Mouse (Mus musculus) CH12.LX (cell line): ENCODE measurements around the gene Slc17a5. TPM values are rescaled to one million over a fixed set of nuclear protein-coding genes. Genes with fewer than 3 reads are reported as not detected.

Experiments
- DNase-seq: peaks from one replicate; pipeline ENCODE4 v3.0.0-alpha.2; 2013; ENCODE audit errors: extremely low read depth
- H3K27ac ChIP-seq: 2 replicates; pipeline ENCODE4 v1.5.1; 2012; ENCODE audit warnings: low read depth, mild to moderate bottlenecking, control low read depth, moderate library complexity; ENCODE audit not compliant: insufficient read depth
- H3K27me3 ChIP-seq: replicated peaks from 2 replicates; pipeline ENCODE3; 2012; ENCODE audit warnings: inconsistent platforms
- H3K36me3 ChIP-seq, 2 experiments: replicated peaks in 1 of 2; 2 replicates each; pipeline versions ENCODE3 to v1.6.1; 2012; ENCODE audit warnings: inconsistent platforms in 1 of 2, low read length in 1 of 2, mild to moderate bottlenecking in 1 of 2, mixed read lengths in 1 of 2, moderate library complexity in 1 of 2; ENCODE audit not compliant: control insufficient read depth in 1 of 2, insufficient read depth in 1 of 2
- H3K4me1 ChIP-seq, 2 experiments: 2 replicates each; pipeline ENCODE4 v1.6.1; 2012; ENCODE audit warnings: inconsistent platforms in 1 of 2, moderate library complexity in 1 of 2; ENCODE audit not compliant: insufficient read depth in 2 of 2, control insufficient read depth in 1 of 2
- H3K4me2 ChIP-seq: 2 replicates; pipeline ENCODE4 v1.6.1; 2012; ENCODE audit warnings: low read depth, mild to moderate bottlenecking, control low read depth; ENCODE audit not compliant: poor library complexity, insufficient read depth, severe bottlenecking
- H3K4me3 ChIP-seq, 3 experiments: fragments of 150-350 bp in 1 of 3; sonication (generic) in 1 of 3; replicated peaks in 1 of 3; 2 replicates each; pipeline versions ENCODE3 to v1.5.1; 2011 to 2012; ENCODE audit warnings: low read depth in 2 of 3, low read length in 2 of 3, mild to moderate bottlenecking in 2 of 3, moderate library complexity in 2 of 3, control low read depth in 1 of 3, improper control_type of control experiment in 1 of 3, inconsistent platforms in 1 of 3, mixed read lengths in 1 of 3; ENCODE audit not compliant: poor library complexity in 1 of 3
- H3K79me2 ChIP-seq: replicated peaks from 2 replicates; pipeline ENCODE4 v1.6.1; 2012; ENCODE audit warnings: mild to moderate bottlenecking, moderate library complexity; ENCODE audit not compliant: control insufficient read depth, poor library complexity, insufficient read depth, severe bottlenecking; ENCODE audit errors: extremely low read depth
- H3K9ac ChIP-seq: 2 replicates; pipeline ENCODE4 v1.6.1; 2012; ENCODE audit warnings: low read depth, mild to moderate bottlenecking, control low read depth, moderate library complexity; ENCODE audit not compliant: insufficient read depth
- H3K9me3 ChIP-seq: replicated peaks from 2 replicates; pipeline ENCODE3; 2012; ENCODE audit warnings: low read length, inconsistent platforms, mixed read lengths
- BHLHE40 ChIP-seq: IDR thresholded peaks from 2 replicates; pipeline ENCODE4 v1.6.1; 2011; ENCODE audit warnings: mild to moderate bottlenecking, low read depth, low read length, improper control_type of control experiment
- CHD2 ChIP-seq: IDR thresholded peaks from 2 replicates; pipeline ENCODE4 v1.6.1; 2011; ENCODE audit warnings: low read length, improper control_type of control experiment
- CTCF ChIP-seq, 2 experiments: IDR thresholded peaks in 1 of 2; conservative IDR thresholded peaks in 1 of 2; 2 replicates each; pipeline ENCODE4 v1.5.1; 2011 to 2012; ENCODE audit warnings: low read depth in 2 of 2, low read length in 2 of 2, improper control_type of control experiment in 1 of 2, inconsistent platforms in 1 of 2, mild to moderate bottlenecking in 1 of 2, moderate library complexity in 1 of 2
- E2F4 ChIP-seq: IDR thresholded peaks from 2 replicates; pipeline ENCODE4 v1.6.1; 2011; ENCODE audit warnings: low read depth, low read length, improper control_type of control experiment; ENCODE audit not compliant: insufficient replicate concordance
- ELF1 ChIP-seq: IDR thresholded peaks from 2 replicates; pipeline ENCODE4 v1.6.1; 2014; ENCODE audit warnings: low read depth, mild to moderate bottlenecking, inconsistent platforms, low read length, improper control_type of control experiment
- EP300 ChIP-seq: IDR thresholded peaks from 2 replicates; pipeline ENCODE4 v1.6.1; 2011; ENCODE audit warnings: low read length, improper control_type of control experiment
- ETS1 ChIP-seq: conservative IDR thresholded peaks from 2 replicates; pipeline ENCODE4 v1.6.1; 2012; ENCODE audit warnings: low read depth, mild to moderate bottlenecking, inconsistent platforms, low read length, improper control_type of control experiment, moderate library complexity
- GABPA ChIP-seq: IDR thresholded peaks from 2 replicates; pipeline ENCODE4 v1.6.1; 2012; ENCODE audit warnings: low read depth, low read length, improper control_type of control experiment, inconsistent platforms; ENCODE audit not compliant: insufficient replicate concordance
- JUN ChIP-seq: IDR thresholded peaks from 2 replicates; pipeline ENCODE4 v1.6.1; 2011; ENCODE audit warnings: low read depth, mild to moderate bottlenecking, low read length, improper control_type of control experiment, moderate library complexity; ENCODE audit not compliant: insufficient read depth
- JUND ChIP-seq: conservative IDR thresholded peaks from 2 replicates; pipeline ENCODE4 v1.6.1; 2011; ENCODE audit warnings: low read depth, low read length, improper control_type of control experiment
- KAT2A ChIP-seq: IDR thresholded peaks from 2 replicates; pipeline ENCODE4 v1.6.1; 2012; ENCODE audit warnings: low read length, improper control_type of control experiment, inconsistent platforms; ENCODE audit not compliant: insufficient replicate concordance
- MAFK ChIP-seq: IDR thresholded peaks from 2 replicates; pipeline ENCODE4 v1.6.1; 2011; ENCODE audit warnings: low read length, improper control_type of control experiment; ENCODE audit not compliant: insufficient replicate concordance
- MAX ChIP-seq: IDR thresholded peaks from 2 replicates; pipeline ENCODE4 v1.6.1; 2011; ENCODE audit warnings: low read length, improper control_type of control experiment
- MAZ ChIP-seq: IDR thresholded peaks from 2 replicates; pipeline ENCODE4 v1.6.1; 2012; ENCODE audit warnings: low read depth, mild to moderate bottlenecking, inconsistent platforms, low read length, improper control_type of control experiment, moderate library complexity
- MXI1 ChIP-seq: IDR thresholded peaks from 2 replicates; pipeline ENCODE4 v1.6.1; 2011; ENCODE audit warnings: mild to moderate bottlenecking, low read depth, low read length, improper control_type of control experiment
- MYC ChIP-seq: IDR thresholded peaks from 2 replicates; pipeline ENCODE4 v1.6.1; 2011; ENCODE audit warnings: low read depth, mild to moderate bottlenecking, improper control_type of control experiment, low read length
- NELFE ChIP-seq: IDR thresholded peaks from 2 replicates; pipeline ENCODE4 v1.6.1; 2011; ENCODE audit warnings: low read depth, low read length, improper control_type of control experiment
- PAX5 ChIP-seq: IDR thresholded peaks from 2 replicates; pipeline ENCODE4 v1.6.1; 2012; ENCODE audit warnings: low read length, inconsistent platforms, mixed read lengths
- POLR2A ChIP-seq: IDR thresholded peaks from 2 replicates; pipeline ENCODE4 v1.6.1; 2011; ENCODE audit warnings: low read depth, mild to moderate bottlenecking, improper control_type of control experiment, low read length
- POLR2AphosphoS2 ChIP-seq: IDR thresholded peaks from 2 replicates; pipeline ENCODE4 v1.6.1; 2011; ENCODE audit warnings: low read depth, low read length, improper control_type of control experiment
- RAD21 ChIP-seq: IDR thresholded peaks from 2 replicates; pipeline ENCODE4 v1.6.1; 2011; ENCODE audit warnings: low read depth, mild to moderate bottlenecking, low read length, improper control_type of control experiment, moderate library complexity
- SIN3A ChIP-seq: IDR thresholded peaks from 2 replicates; pipeline ENCODE4 v1.6.1; 2012; ENCODE audit warnings: low read length, improper control_type of control experiment, inconsistent platforms
- SMC3 ChIP-seq: IDR thresholded peaks from 2 replicates; pipeline ENCODE4 v1.6.1; 2011; ENCODE audit warnings: low read depth, low read length, improper control_type of control experiment
- TCF12 ChIP-seq: IDR thresholded peaks from 2 replicates; pipeline ENCODE4 v1.6.1; 2014; ENCODE audit warnings: low read depth, mild to moderate bottlenecking, inconsistent platforms, low read length, improper control_type of control experiment
- UBTF ChIP-seq: IDR thresholded peaks from 2 replicates; pipeline ENCODE4 v1.6.1; 2012; ENCODE audit warnings: low read depth, mild to moderate bottlenecking, inconsistent platforms, low read length, improper control_type of control experiment, moderate library complexity
- USF1 ChIP-seq: IDR thresholded peaks from 2 replicates; pipeline ENCODE4 v1.6.1; 2014; ENCODE audit warnings: low read depth, mild to moderate bottlenecking, inconsistent platforms, low read length, improper control_type of control experiment
- USF2 ChIP-seq: conservative IDR thresholded peaks from 2 replicates; pipeline ENCODE4 v1.6.1; 2011; ENCODE audit warnings: low read depth, low read length, improper control_type of control experiment
- ZKSCAN1 ChIP-seq: IDR thresholded peaks from 2 replicates; pipeline ENCODE4 v1.6.1; 2012; ENCODE audit warnings: low read depth, inconsistent platforms, low read length, improper control_type of control experiment, borderline replicate concordance
- dilution Hi-C: fragments of 300-500 bp; cut with MboI; formaldehyde crosslinking; loops from 2 replicates; pipeline ENCODE4 v1.14.3; 2020; ENCODE audit warnings: low sequenced_read_pairs; ENCODE audit not compliant: extremely low pct_unique_long_range_greater_than_20kb, extremely low pct_ligation_motif_present
- in situ Hi-C: fragments of 300-500 bp; cut with MboI; formaldehyde crosslinking; loops from 3 replicates; pipeline ENCODE4 v1.14.3; 2019; ENCODE audit warnings: low sequenced_read_pairs, low pct_ligation_motif_present, low pct_unique_long_range_greater_than_20kb, mixed read lengths
- polyA plus RNA-seq: library from polyadenylated mRNA; unstranded; fragments of >175 nt; gene quantifications from 2 replicates; pipeline ENCODE4 v1.2.1, GENCODE M21; 2012; ENCODE audit warnings: low read depth; ENCODE audit not compliant: insufficient read length
- total RNA-seq, 2 experiments: library from RNA; depleted of rRNA; stranded (reverse); fragments of 300-350 nt in 1 of 2; fragments of >200 nt in 1 of 2; gene quantifications; 2 replicates each; pipeline ENCODE4 v1.2.3; 2012 to 2014

Gene Slc17a5
- total and polyA plus RNA-seq, 3 experiments, result 4.9 to 7.6 (median 6.7) TPM

GRCm38 (mm10) chr9:78615401-78616021 is 27.7 kb upstream of the Slc17a5 start, which contains the start of gene Cd109 (continued):
- TF ChIP-seq ZKSCAN1 (no peak), EP300 (no peak)
- TF ChIP-seq, all 38 proteins: peak for 0

DNA sequence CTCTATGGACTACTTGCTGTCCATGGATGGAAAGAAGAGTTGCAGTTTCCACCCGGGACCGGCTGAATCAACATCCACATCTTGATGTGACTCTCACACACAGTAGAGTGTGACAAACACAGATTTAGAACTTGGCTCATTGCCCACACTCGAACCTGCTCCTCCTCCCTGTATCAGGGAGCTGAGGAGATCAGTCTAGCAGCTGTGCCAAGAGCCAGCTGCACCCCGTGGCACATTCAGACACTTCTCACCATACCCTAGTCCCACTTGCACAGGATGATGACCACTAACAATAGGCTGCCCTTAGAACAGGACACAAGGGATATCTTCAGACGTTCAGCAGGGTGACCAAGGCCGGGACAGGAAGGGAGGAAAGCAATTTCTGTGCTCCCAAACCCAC is 26.4 kb upstream of the Slc17a5 start:
- Histone ChIP-seq H3K79me2 (no peaks in the 10 kb centered on the region), H3K4me2 (no peak overlapping the region), H3K4me1 (peaks cover 0 to 3% of the 10 kb centered on the region in 2 experiments; a peak in 1 of 4 replicates), H3K27me3 (no peaks in the 10 kb centered on the region), H3K4me3 (no peak overlapping the region), H3K36me3 (no peaks in the 10 kb centered on the region), H3K9ac (no peak overlapping the region), H3K9me3 (peaks cover 4% of the 10 kb centered on the region), H3K27ac (no peak overlapping the region)
- no peak for TF ChIP-seq KAT2A
- TF ChIP-seq CHD2, result no peak
- TF ChIP-seq PAX5, result no peak
- TF ChIP-seq MAZ, result no peak
- TF ChIP-seq NELFE, result no peak
- TF ChIP-seq POLR2A, result no peak
- TF ChIP-seq USF2, result no peak
- no peak for TF ChIP-seq MXI1
- no peak for TF ChIP-seq SMC3
- TF ChIP-seq UBTF, result no peak
- no peak for TF ChIP-seq SIN3A
- TF ChIP-seq BHLHE40, result no peak
- DNase-seq, result no peak
- dilution Hi-C loops (no loop called here), in situ Hi-C loops (no loop called here)

DNA sequence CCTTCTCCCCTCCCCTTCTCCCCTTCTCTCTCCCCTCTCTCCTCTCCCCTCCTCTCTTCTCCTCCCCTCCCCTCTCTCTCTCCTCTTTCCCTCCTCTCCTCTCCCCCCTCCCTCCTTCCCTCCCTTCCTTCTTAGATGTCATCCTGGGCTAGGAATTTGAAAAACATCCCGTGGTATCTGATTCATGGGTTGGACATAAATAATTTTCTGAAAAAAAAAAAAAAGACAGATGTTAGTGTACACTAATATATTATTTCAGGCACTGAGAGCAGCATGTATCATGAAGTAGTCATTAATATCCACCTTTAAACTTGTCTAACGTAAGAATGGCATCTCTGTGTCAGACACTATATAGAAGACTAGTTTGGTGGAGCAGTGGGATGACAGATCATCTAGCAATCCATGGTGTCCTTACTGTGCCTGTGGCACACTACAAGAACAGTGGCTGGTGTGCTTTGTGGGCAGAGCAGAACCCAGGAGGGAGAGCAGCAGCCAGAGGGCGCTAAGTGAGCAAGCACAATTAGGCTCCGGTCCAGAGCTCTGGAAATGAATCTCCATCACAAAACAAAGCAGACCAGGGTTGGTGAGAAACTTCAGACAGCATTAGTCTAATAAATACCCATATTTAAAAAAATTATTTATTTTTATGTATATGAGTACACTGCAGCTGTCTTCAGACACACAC is 13.3 kb upstream of the Slc17a5 start:
- H3K79me2 ChIP-seq, result no peaks in the 10 kb centered on the region
- H3K36me3 ChIP-seq, result no peaks in the 10 kb centered on the region
- no peaks in the 10 kb centered on the region for H3K9me3 ChIP-seq
- no peak overlapping the region for H3K4me2 ChIP-seq
- dilution Hi-C loops, result no loop called here
- no peak overlapping the region for H3K27ac ChIP-seq
- H3K4me3 ChIP-seq, result no peak overlapping the region
- DNase-seq, result peak; percentile 31
- in situ Hi-C loops, result no loop called here
- no peak overlapping the region for H3K9ac ChIP-seq
- H3K4me1 ChIP-seq, result peaks cover 0 to 3% of the 10 kb centered on the region in 2 experiments; a peak in 1 of 4 replicates
- no peaks in the 10 kb centered on the region for H3K27me3 ChIP-seq
- no peak for TF ChIP-seq MAX
- TF ChIP-seq RAD21, result peak; percentile 41
- TF ChIP-seq CTCF (conservative IDR thresholded peaks at IDR 0.05 in 1 of 2, IDR thresholded peaks at IDR 0.05 in 1 of 2; ENCODE audit: low read depth in 2 of 2, low read length in 2 of 2), result peak in 1 of 2 experiments; percentile 66; a peak in 2 of 4 replicates
- no peak for TF ChIP-seq JUN
- TF ChIP-seq UBTF, result no peak
- TF ChIP-seq ZKSCAN1, result no peak
- no peak for TF ChIP-seq POLR2A
- no peak for TF ChIP-seq ELF1
- TF ChIP-seq JUND, result no peak
- TF ChIP-seq SMC3, result peak; percentile 35
- TF ChIP-seq KAT2A, result no peak
- TF ChIP-seq MAZ, result no peak
- no peak for TF ChIP-seq MAFK
- no peak for TF ChIP-seq CHD2
- no peak for TF ChIP-seq ETS1
- no peak for TF ChIP-seq POLR2AphosphoS2
- no peak for TF ChIP-seq NELFE
- TF ChIP-seq TCF12, result no peak
- no peak for TF ChIP-seq E2F4
- TF ChIP-seq SIN3A, result no peak
- TF ChIP-seq GABPA, result no peak
- TF ChIP-seq MYC, result no peak
- TF ChIP-seq USF1, result no peak
- no peak for TF ChIP-seq BHLHE40
